In genomic region chr1:76029059-76029458, GRCm38 (mm10) we compare ENCODE assay signal across 14 mouse cellular contexts.
DNase-seq lines count a peak whose midpoint lies in the region; ATAC-seq and TF ChIP-seq lines count a peak whose summit lies in the region.
"Had no signal": no experiment of that assay in that cellular context is flagged by ENCODE, and none has a peak within 500 bp of the region (broad histone marks: within the 10 kb centered on the region; RNA-seq: fewer than 3 reads in every experiment).

No protein-coding gene starts in this region.

- no peak overlapping the region for H3K4me3 ChIP-seq in hindbrain, embryonic 10.5 days
- no peak overlapping the region for H3K4me3 ChIP-seq in hindbrain, postnatal 0 days (ENCODE audit: low read length)
- H3K4me3 ChIP-seq in neural tube, embryonic 12.5 days, result no peak overlapping the region
- H3K4me3 ChIP-seq: hindbrain, embryonic 15.5 days; stomach, embryonic 15.5 days had no signal

- no peak overlapping the region for H3K9ac ChIP-seq in hindbrain, postnatal 0 days (replicated peaks; ENCODE audit: low read length)
- no peak overlapping the region for H3K9ac ChIP-seq in neural tube, embryonic 12.5 days
- H3K9ac ChIP-seq: hindbrain, embryonic 15.5 days; lung, embryonic 14.5 days; stomach, embryonic 15.5 days had no signal

- no peak overlapping the region for H3K4me2 ChIP-seq in hindbrain, postnatal 0 days (ENCODE audit: low read depth, low read length)
- no peak overlapping the region for H3K4me2 ChIP-seq in neural tube, embryonic 12.5 days (replicated peaks)
- H3K4me2 ChIP-seq: hindbrain, embryonic 15.5 days; lung, embryonic 14.5 days; stomach, embryonic 15.5 days had no signal

- H3K9me3 ChIP-seq in hindbrain, embryonic 10.5 days, result no peaks in the 10 kb centered on the region
- H3K9me3 ChIP-seq in hindbrain, postnatal 0 days (ENCODE audit: low read length), result no peaks in the 10 kb centered on the region
- no peaks in the 10 kb centered on the region for H3K9me3 ChIP-seq in neural tube, embryonic 12.5 days
- H3K9me3 ChIP-seq: hindbrain, embryonic 15.5 days; stomach, embryonic 15.5 days had no signal

- no peak for DNase-seq in hindbrain, embryonic 10.5 days (ENCODE audit: low spot score)
- no peak for DNase-seq in hindbrain, postnatal 0 days (ENCODE audit: low spot score)
- no peak for DNase-seq in neural tube, embryonic 10.5 days (ENCODE audit: extremely low spot score, low spot score)
- peak; percentile 18 for DNase-seq in brain, adult 2 months (ENCODE audit: low read depth, low spot score)
- peak; percentile 10 for DNase-seq in telencephalon, adult 2 months (ENCODE audit: low read depth, low spot score)
- no peak for DNase-seq in c-Kit-positive CD71-positive TER-119-positive erythroid progenitor cells, embryonic 14.5 days (ENCODE audit: low spot score)
- DNase-seq: cerebellum, adult 18-20 months; kidney, adult 18-20 months; kidney, postnatal 14 days; lung, embryonic 14.5 days; thymus, postnatal 25 days had no signal

- H3K27ac ChIP-seq in hindbrain, embryonic 10.5 days, result peak overlapping the region; percentile 78
- no peak overlapping the region for H3K27ac ChIP-seq in hindbrain, postnatal 0 days
- no peak overlapping the region for H3K27ac ChIP-seq in neural tube, embryonic 12.5 days
- H3K27ac ChIP-seq: hindbrain, embryonic 15.5 days; stomach, embryonic 15.5 days had no signal

- TF ChIP-seq CTCF in hindbrain, postnatal 0 days (IDR thresholded peaks at IDR 0.05; ENCODE audit: low read depth), result no peak

- H3K36me3 ChIP-seq in hindbrain, embryonic 10.5 days, result no peaks in the 10 kb centered on the region
- H3K36me3 ChIP-seq in hindbrain, postnatal 0 days (ENCODE audit: insufficient read depth, low read length), result no peaks in the 10 kb centered on the region
- H3K36me3 ChIP-seq in neural tube, embryonic 12.5 days, result no peaks in the 10 kb centered on the region
- H3K36me3 ChIP-seq: hindbrain, embryonic 15.5 days; stomach, embryonic 15.5 days had no signal

- peaks cover 21% of the 10 kb centered on the region for H3K4me1 ChIP-seq in hindbrain, embryonic 10.5 days (replicated peaks)
- 0 out of 2 replicates have a peak, but pooled peaks cover 5% of the 10 kb centered on the region for H3K4me1 ChIP-seq in hindbrain, postnatal 0 days (ENCODE audit: insufficient read depth, low read length)
- peaks cover 12% of the 10 kb centered on the region for H3K4me1 ChIP-seq in neural tube, embryonic 12.5 days
- H3K4me1 ChIP-seq: hindbrain, embryonic 15.5 days had no signal

- ATAC-seq in hindbrain, postnatal 0 days, result no peak
- peak; percentile 84; the same call in 1 of the 2 replicates for ATAC-seq in neural tube, embryonic 12.5 days (ENCODE audit: low FRiP score, low read depth)

- WGBS in hindbrain, embryonic 10.5 days, result 63% methylated on average over 1 of the region's 1 CpGs
- WGBS in hindbrain, postnatal 0 days, result 38% methylated on average over 1 of the region's 1 CpGs
- WGBS in neural tube, embryonic 12.5 days, result 22% methylated on average over 1 of the region's 1 CpGs

- H3K27me3 ChIP-seq in hindbrain, embryonic 10.5 days (ENCODE audit: insufficient read depth, poor library complexity, severe bottlenecking), result no peaks in the 10 kb centered on the region; the same call in 1 of the 2 replicates
- H3K27me3 ChIP-seq in hindbrain, postnatal 0 days (ENCODE audit: insufficient read depth, low read length), result no peaks in the 10 kb centered on the region
- H3K27me3 ChIP-seq in neural tube, embryonic 12.5 days (replicated peaks), result no peaks in the 10 kb centered on the region
- H3K27me3 ChIP-seq: hindbrain, embryonic 15.5 days; stomach, embryonic 15.5 days had no signal

Comparison
In these comparisons a context has a peak if more than half of its experiments do, and no peak if none do; other contexts are left out.
1. DNase-seq: peak in brain, adult 2 months (single experiment) and telencephalon, adult 2 months (single experiment); none in hindbrain, embryonic 10.5 days (single experiment), hindbrain, postnatal 0 days (single experiment), neural tube, embryonic 10.5 days (single experiment) and c-Kit-positive CD71-positive TER-119-positive erythroid progenitor cells, embryonic 14.5 days (single experiment).